Mouse (Mus musculus) small intestine, adult 2 months (tissue): ENCODE measurements around the gene Gna14.

Source experiments
- CTCF ChIP-seq: fragments of 200-500 bp; IDR thresholded peaks from 2 replicates; pipeline ENCODE4 v1.5.1; 2012; ENCODE audit warnings: low read depth, mild to moderate bottlenecking, control low read depth, inconsistent platforms, low read length, moderate library complexity, mixed read lengths; ENCODE audit not compliant: insufficient replicate concordance, insufficient read length; ENCODE audit errors: extremely low read depth
- POLR2A ChIP-seq: fragments of 200-500 bp; IDR thresholded peaks from 2 replicates; pipeline ENCODE4 v1.6.1; 2012; ENCODE audit warnings: low read depth, mild to moderate bottlenecking, control low read depth, inconsistent platforms, low read length, moderate library complexity

- no peak for TF ChIP-seq CTCF
- no peak for TF ChIP-seq POLR2A
These were observed 158.4 kb downstream of the Gna14 start for GRCm38 (mm10) chr19:16593975-16594317.
